In genomic region chr3:69064005-69064404, GRCm38 (mm10) we compare ENCODE assay signal across 9 mouse cellular contexts. TPM values are rescaled to one million over a fixed set of nuclear protein-coding genes. Genes with fewer than 3 reads are reported as not detected.
A peak's percentile ranks its signal among the peaks of the same experiment; 100 is the strongest.
DNase-seq lines count a peak whose midpoint lies in the region; ATAC-seq and TF ChIP-seq lines count a peak whose summit lies in the region.
"Had no signal": no experiment of that assay in that cellular context is flagged by ENCODE, and none has a peak within 500 bp of the region (broad histone marks: within the 10 kb centered on the region; RNA-seq: fewer than 3 reads in every experiment).

No protein-coding gene starts in this region.

- H3K9me3 ChIP-seq in forebrain, embryonic 15.5 days, result no peaks in the 10 kb centered on the region
- H3K9me3 ChIP-seq in forebrain, embryonic 13.5 days (replicated peaks), result no peaks in the 10 kb centered on the region
- H3K9me3 ChIP-seq: megakaryocyte, embryonic 14.5 days had no signal

- no peaks in the 10 kb centered on the region for H3K4me1 ChIP-seq in forebrain, embryonic 15.5 days
- H3K4me1 ChIP-seq in forebrain, embryonic 13.5 days, result no peaks in the 10 kb centered on the region
- no peaks in the 10 kb centered on the region for H3K4me1 ChIP-seq in liver, adult 2 months (ENCODE audit: control insufficient read depth, insufficient read depth, low read length)

- H3K27ac ChIP-seq in forebrain, embryonic 15.5 days (replicated peaks), result no peak overlapping the region
- H3K27ac ChIP-seq in forebrain, embryonic 13.5 days, result no peak overlapping the region
- no peak overlapping the region for H3K27ac ChIP-seq in liver, adult 2 months (replicated peaks; ENCODE audit: insufficient read depth, low read depth, low read length)

- no peaks in the 10 kb centered on the region for H3K27me3 ChIP-seq in forebrain, embryonic 15.5 days
- no peaks in the 10 kb centered on the region for H3K27me3 ChIP-seq in forebrain, embryonic 13.5 days
- no peaks in the 10 kb centered on the region for H3K27me3 ChIP-seq in liver, adult 2 months (ENCODE audit: control insufficient read depth, insufficient read depth, low read length)
- H3K27me3 ChIP-seq: megakaryocyte, embryonic 14.5 days had no signal

- H3K4me2 ChIP-seq in forebrain, embryonic 15.5 days (replicated peaks), result no peak overlapping the region
- no peak overlapping the region for H3K4me2 ChIP-seq in forebrain, embryonic 13.5 days

- no peak for TF ChIP-seq CTCF in liver, adult 2 months (IDR thresholded peaks at IDR 0.05; ENCODE audit: low read depth, low read length)

- peak; percentile 26 for DNase-seq in liver, adult 2 months (ENCODE audit: extremely low read depth, low read depth, low spot score)
- DNase-seq in liver, result no peak
- peak; percentile 59 for DNase-seq in R1 (ENCODE audit: low read depth, low spot score)
- peak; percentile 71 for DNase-seq in naive thymus-derived CD4-positive, alpha-beta T cell, adult 2 months (ENCODE audit: low read depth)
- no peak for DNase-seq in cerebellum, adult 9-11 months
- no peak for DNase-seq in Muller cell, postnatal 12 days (ENCODE audit: inconsistent ontology term)

- no peaks in the 10 kb centered on the region for H3K79me2 ChIP-seq in liver, adult 2 months (ENCODE audit: control insufficient read depth, insufficient read depth, low read length)

- WGBS in forebrain, embryonic 15.5 days, result 19% methylated on average over 1 of the region's 1 CpGs
- 53% methylated on average over 1 of the region's 1 CpGs for WGBS in forebrain, embryonic 13.5 days
- 47% methylated on average over 1 of the region's 1 CpGs for WGBS in liver, adult 2 months

- H3K36me3 ChIP-seq in forebrain, embryonic 15.5 days, result no peaks in the 10 kb centered on the region
- no peaks in the 10 kb centered on the region for H3K36me3 ChIP-seq in forebrain, embryonic 13.5 days (ENCODE audit: poor library complexity, severe bottlenecking)
- H3K36me3 ChIP-seq in liver, adult 2 months (ENCODE audit: control insufficient read depth, insufficient read depth, low read length), result peaks cover 6% of the 10 kb centered on the region; the same call in 1 of the 2 replicates

- no peak for TF ChIP-seq POLR2A in liver, adult 2 months (IDR thresholded peaks at IDR 0.05; ENCODE audit: extremely low read depth, insufficient read depth, low read length)

- H3K4me3 ChIP-seq in forebrain, embryonic 15.5 days, result no peak overlapping the region
- no peak overlapping the region for H3K4me3 ChIP-seq in forebrain, embryonic 13.5 days
- no peak overlapping the region for H3K4me3 ChIP-seq in liver, adult 2 months (ENCODE audit: insufficient read depth, low read depth, low read length)
- H3K4me3 ChIP-seq: megakaryocyte, embryonic 14.5 days had no signal

- no peak overlapping the region for H3K9ac ChIP-seq in forebrain, embryonic 15.5 days (replicated peaks)
- no peak overlapping the region for H3K9ac ChIP-seq in forebrain, embryonic 13.5 days
- H3K9ac ChIP-seq in liver, adult 2 months (ENCODE audit: low read depth, low read length), result no peak overlapping the region

- ATAC-seq in forebrain, embryonic 15.5 days (replicated peaks), result 0 out of 2 replicates have a peak, but pooled peaks have one; percentile 53
- no peak for ATAC-seq in forebrain, embryonic 13.5 days

RNA-seq across cellular contexts. Expression of gene Trim59, which starts 19.4 kb away (rescaled TPM):
- 85.1 and 85.4 TPM in 2 replicates for polyA plus RNA-seq in forebrain, embryonic 15.5 days (2015; fragmentation: Nextera tagmentation; extraction: Ambion mirVana)
- 132 and 134 TPM in 2 replicates for polyA plus RNA-seq in forebrain, embryonic 13.5 days (2015; fragmentation: Nextera tagmentation; extraction: Ambion mirVana)
- 0.28 and 0.74 TPM in 2 replicates for total RNA-seq in liver, adult 2 months (2014; rRNA removed)
- 0.04 and 0.05 TPM in 2 replicates for polyA plus RNA-seq in liver, adult 2 months (2012; rRNA removed)

RNA-seq across cellular contexts. Expression of gene Smc4, which starts 59.5 kb away (rescaled TPM):
- 102 and 106 TPM in 2 replicates for polyA plus RNA-seq in forebrain, embryonic 15.5 days (2015; fragmentation: Nextera tagmentation; extraction: Ambion mirVana)
- 177 and 180 TPM in 2 replicates for polyA plus RNA-seq in forebrain, embryonic 13.5 days (2015; fragmentation: Nextera tagmentation; extraction: Ambion mirVana)
- 6.4 and 8.6 TPM in 2 replicates for total RNA-seq in liver, adult 2 months (2014; rRNA removed)
- 1.0 and 1.1 TPM in 2 replicates for polyA plus RNA-seq in liver, adult 2 months (2012; rRNA removed)

RNA-seq across cellular contexts. Expression of gene Ift80, which starts 59.6 kb away (rescaled TPM):
- 10.9 and 11.7 TPM in 2 replicates for polyA plus RNA-seq in forebrain, embryonic 15.5 days (2015; fragmentation: Nextera tagmentation; extraction: Ambion mirVana)
- polyA plus RNA-seq in forebrain, embryonic 13.5 days (2015; fragmentation: Nextera tagmentation; extraction: Ambion mirVana), result 12.8 and 13.9 TPM in 2 replicates
- 3.3 and 4.1 TPM in 2 replicates for total RNA-seq in liver, adult 2 months (2014; rRNA removed)
- 0.76 and 0.98 TPM in 2 replicates for polyA plus RNA-seq in liver, adult 2 months (2012; rRNA removed)

Comparison
In these comparisons a context has a peak if more than half of its experiments do, and no peak if none do; other contexts are left out.
1. DNase-seq: peak in liver, adult 2 months (single experiment), R1 (single experiment) and naive thymus-derived CD4-positive, alpha-beta T cell, adult 2 months (single experiment); none in liver (single experiment), cerebellum, adult 9-11 months (single experiment) and Muller cell, postnatal 12 days (single experiment).
2. RNA of gene Trim59, which starts 19.4 kb away (polyA plus RNA-seq): 132 to 134 TPM in forebrain, embryonic 13.5 days and 85.1 to 85.4 TPM in forebrain, embryonic 15.5 days; 0.04 to 0.05 TPM in liver, adult 2 months; every median in the first group is over 10 times any median in the second.
3. RNA of gene Smc4, which starts 59.5 kb away (polyA plus RNA-seq): 177 to 180 TPM in forebrain, embryonic 13.5 days and 102 to 106 TPM in forebrain, embryonic 15.5 days; 1.0 to 1.1 TPM in liver, adult 2 months; every median in the first group is over 10 times any median in the second.